Mouse (Mus musculus) liver, embryonic 11.5 days (tissue): ENCODE data around the gene Grin2a. TPM values are rescaled to one million over a fixed set of nuclear protein-coding genes. Genes with fewer than 3 reads are reported as not detected.
"Not testable (repeated sequence)": the region's sequence is repeated elsewhere in the genome, so short reads cannot be mapped to it uniquely, and the experiment has no call there.

Source experiments
- ATAC-seq: fragments of 200-750 bp; cut with Nextera tagmentation; replicated peaks from 2 replicates; pipeline ENCODE4 v1.8.0; 2017; ENCODE audit warnings: moderate number of reproducible peaks, mild to moderate bottlenecking, moderate TSS enrichment, moderate library complexity; ENCODE audit not compliant: low FRiP score
- DNase-seq: peaks from one replicate; pipeline ENCODE4 v3.0.0-alpha.2; 2017; ENCODE audit warnings: low spot score
- H3K27ac ChIP-seq: fragments of 300-500 bp; sonication (generic); 2 replicates; pipeline ENCODE4 v1.5.1; 2014; ENCODE audit warnings: mild to moderate bottlenecking, low read depth, low read length, control low read depth
- H3K27me3 ChIP-seq: fragments of 300-500 bp; sonication (generic); replicated peaks from 2 replicates; pipeline ENCODE4 v1.6.1; 2014; ENCODE audit warnings: low read length, mixed read lengths; ENCODE audit not compliant: control insufficient read depth, insufficient read depth
- H3K36me3 ChIP-seq: fragments of 300-500 bp; sonication (generic); 2 replicates; pipeline ENCODE4 v1.6.1; 2014; ENCODE audit warnings: mild to moderate bottlenecking, low read length, moderate library complexity, mixed read lengths; ENCODE audit not compliant: control insufficient read depth, insufficient read depth
- H3K4me1 ChIP-seq: fragments of 300-500 bp; sonication (generic); replicated peaks from 2 replicates; pipeline ENCODE4 v1.6.1; 2014; ENCODE audit warnings: low read length, mixed read lengths; ENCODE audit not compliant: control insufficient read depth, insufficient read depth
- H3K4me2 ChIP-seq: fragments of 300-500 bp; sonication (generic); 2 replicates; pipeline ENCODE4 v1.6.1; 2014; ENCODE audit warnings: mild to moderate bottlenecking, control low read depth, moderate library complexity
- H3K4me3 ChIP-seq: fragments of 300-500 bp; sonication (generic); 2 replicates; pipeline ENCODE4 v1.5.1; 2014; ENCODE audit warnings: low read depth, low read length, control low read depth
- H3K9ac ChIP-seq: fragments of 300-500 bp; sonication (generic); 2 replicates; pipeline ENCODE4 v1.6.1; 2014; ENCODE audit warnings: low read depth, low read length, control low read depth
- H3K9me3 ChIP-seq: fragments of 300-500 bp; sonication (generic); 2 replicates; pipeline ENCODE4 v1.6.1; 2016; ENCODE audit warnings: low read length, inconsistent platforms, mixed read lengths; ENCODE audit not compliant: control insufficient read depth
- WGBS: fragments of 180-500 bp; shearing (Covaris S2); extraction: QIAGEN DNeasy Blood & Tissue Kit; methylation state at CpG from one replicate; pipeline ENCODE4 v1.1.7; 2014; 5-methylcytosine and 5-hydroxymethylcytosine counted together
- polyA plus RNA-seq: library from polyadenylated mRNA; unstranded; fragments of >200 nt; fragmentation: Nextera tagmentation; extraction: Ambion mirVana; gene quantifications from 2 replicates; pipeline ENCODE4 v1.2.1, GENCODE M21; 2014

Gene Grin2a
- polyA plus RNA-seq, 1 experiment from 2014 or later: 0.70 TPM

- H3K27ac ChIP-seq: no peak overlapping the region
- H3K36me3 ChIP-seq: no peaks in the 10 kb centered on the region
- H3K9me3 ChIP-seq: no peaks in the 10 kb centered on the region
- no peaks in the 10 kb centered on the region for H3K27me3 ChIP-seq
- no peak overlapping the region for H3K4me3 ChIP-seq
- ATAC-seq: no peak
- WGBS: 81% methylated on average over 4 of the region's 4 CpGs
- no peak overlapping the region for H3K4me2 ChIP-seq
- no peak overlapping the region for H3K9ac ChIP-seq
- H3K4me1 ChIP-seq: no peaks in the 10 kb centered on the region
- DNase-seq: no peak
These were observed 329.5 kb downstream of the Grin2a start for GRCm38 (mm10) chr16:9665896-9666295.

GRCm38 (mm10) chr16:9664060-9664459, 331.3 kb downstream of the Grin2a start:
- Histone ChIP-seq H3K36me3 (no peaks in the 10 kb centered on the region), H3K9ac (no peak overlapping the region), H3K27ac (no peak overlapping the region), H3K4me1 (no peaks in the 10 kb centered on the region), H3K4me2 (no peak overlapping the region), H3K27me3 (no peaks in the 10 kb centered on the region), H3K4me3 (no peak overlapping the region), H3K9me3 (no peaks in the 10 kb centered on the region)
- DNase-seq (no peak), ATAC-seq (no peak)
- 70% methylated on average over 3 of the region's 3 CpGs for WGBS

- no peaks in the 10 kb centered on the region for H3K9me3 ChIP-seq
- DNase-seq (no peak), ATAC-seq (no peak)
- no peak overlapping the region for H3K4me3 ChIP-seq
- no peak overlapping the region for H3K27ac ChIP-seq
- WGBS: 82% methylated on average over 2 of the region's 2 CpGs
- no peaks in the 10 kb centered on the region for H3K36me3 ChIP-seq
- no peak overlapping the region for H3K4me2 ChIP-seq
- H3K9ac ChIP-seq: no peak overlapping the region
- H3K27me3 ChIP-seq: no peaks in the 10 kb centered on the region
- no peaks in the 10 kb centered on the region for H3K4me1 ChIP-seq
These were observed 331.9 kb downstream of the Grin2a start for GRCm38 (mm10) chr16:9663508-9663907.

- ATAC-seq: no peak
These were observed 369.5 kb downstream of the Grin2a start for GRCm38 (mm10) chr16:9625652-9626444.

GRCm38 (mm10) chr16:9624346-9624745, 371.0 kb downstream of the Grin2a start:
- no peaks in the 10 kb centered on the region for H3K4me1 ChIP-seq
- H3K9ac ChIP-seq: no peak overlapping the region
- ATAC-seq: no peak
- H3K4me3 ChIP-seq: no peak overlapping the region
- H3K36me3 ChIP-seq: no peaks in the 10 kb centered on the region
- DNase-seq: no peak
- H3K27me3 ChIP-seq: no peaks in the 10 kb centered on the region
- no peak overlapping the region for H3K4me2 ChIP-seq
- WGBS: 88% methylated on average over 2 of the region's 2 CpGs
- H3K27ac ChIP-seq: no peak overlapping the region
- no peaks in the 10 kb centered on the region for H3K9me3 ChIP-seq

More at GRCm38 (mm10) chr16:9625652-9626444, 369.5 kb downstream of the Grin2a start:
- no peak overlapping the region for H3K4me3 ChIP-seq
- no peak for DNase-seq
- no peak overlapping the region for H3K27ac ChIP-seq
- WGBS: 86% methylated on average over 10 of the region's 10 CpGs
- H3K4me2 ChIP-seq: no peak overlapping the region
- no peaks in the 10 kb centered on the region for H3K27me3 ChIP-seq
- H3K36me3 ChIP-seq: no peaks in the 10 kb centered on the region
- H3K4me1 ChIP-seq: no peaks in the 10 kb centered on the region
- H3K9me3 ChIP-seq: no peaks in the 10 kb centered on the region
- H3K9ac ChIP-seq: no peak overlapping the region

GRCm38 (mm10) chr16:9618206-9618605, 377.2 kb downstream of the Grin2a start:
- H3K27me3 ChIP-seq: no peaks in the 10 kb centered on the region
- DNase-seq (no peak), ATAC-seq (no peak)
- no peaks in the 10 kb centered on the region for H3K4me1 ChIP-seq
- H3K9ac ChIP-seq: no peak overlapping the region
- 77% methylated on average over 2 of the region's 2 CpGs for WGBS
- no peaks in the 10 kb centered on the region for H3K36me3 ChIP-seq
- H3K4me3 ChIP-seq: no peak overlapping the region
- H3K4me2 ChIP-seq: no peak overlapping the region
- no peaks in the 10 kb centered on the region for H3K9me3 ChIP-seq
- no peak overlapping the region for H3K27ac ChIP-seq

- WGBS: 78% methylated on average over 2 of the region's 2 CpGs
- DNase-seq: no peak
- Histone ChIP-seq H3K4me3 (no peak overlapping the region), H3K4me1 (no peaks in the 10 kb centered on the region), H3K9ac (no peak overlapping the region), H3K4me2 (no peak overlapping the region), H3K27me3 (no peaks in the 10 kb centered on the region), H3K36me3 (no peaks in the 10 kb centered on the region), H3K9me3 (no peaks in the 10 kb centered on the region), H3K27ac (no peak overlapping the region)
- no peak for ATAC-seq
These were observed 378.1 kb downstream of the Grin2a start for GRCm38 (mm10) chr16:9617215-9617614.

- H3K4me2 ChIP-seq: no peak overlapping the region
- ATAC-seq (no peak), DNase-seq (no peak)
- H3K4me1 ChIP-seq: no peaks in the 10 kb centered on the region
- WGBS: 75% methylated on average over 4 of the region's 4 CpGs
- no peaks in the 10 kb centered on the region for H3K9me3 ChIP-seq
- H3K4me3 ChIP-seq: no peak overlapping the region
- no peaks in the 10 kb centered on the region for H3K36me3 ChIP-seq
- no peak overlapping the region for H3K9ac ChIP-seq
- no peaks in the 10 kb centered on the region for H3K27me3 ChIP-seq
- H3K27ac ChIP-seq: no peak overlapping the region
These were observed 378.6 kb downstream of the Grin2a start for GRCm38 (mm10) chr16:9616807-9617206.

GRCm38 (mm10) chr16:9612596-9612995, 382.8 kb downstream of the Grin2a start:
- not testable (repeated sequence) for ATAC-seq, DNase-seq, H3K27ac ChIP-seq, H3K4me2 ChIP-seq, H3K4me3 ChIP-seq, H3K27me3 ChIP-seq, H3K36me3 ChIP-seq, H3K9me3 ChIP-seq, H3K4me1 ChIP-seq, H3K9ac ChIP-seq
- 83% methylated on average over 5 of the region's 6 CpGs for WGBS
